In the genomic region with DNA sequence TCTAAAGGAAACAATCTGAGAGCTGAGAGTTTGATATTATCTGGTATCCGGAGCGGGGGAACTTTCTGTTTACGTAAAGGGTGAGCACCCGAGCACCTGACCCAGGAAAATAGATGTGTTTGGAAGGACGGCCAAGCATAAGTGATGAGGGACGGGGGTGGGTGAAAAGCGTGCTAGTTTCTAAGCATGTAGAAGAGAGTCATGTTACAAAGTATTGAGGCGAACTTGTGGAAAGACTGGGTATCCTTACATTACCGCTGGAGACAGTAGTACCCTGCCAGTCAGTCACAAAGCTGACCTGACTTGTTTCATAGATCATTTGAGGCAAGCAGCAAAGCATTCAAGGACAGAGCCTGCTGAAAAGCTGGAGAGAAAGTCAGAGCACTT, we compare ENCODE assay signal across 8 mouse cellular contexts. TPM values are rescaled to one million over a fixed set of nuclear protein-coding genes. Genes with fewer than 3 reads are reported as not detected.
A peak's percentile ranks its signal among the peaks of the same experiment; 100 is the strongest.
DNase-seq lines count a peak whose midpoint lies in the region; ATAC-seq and TF ChIP-seq lines count a peak whose summit lies in the region.

No protein-coding gene starts in this region.

- H3K4me2 ChIP-seq in kidney, embryonic 14.5 days (replicated peaks; ENCODE audit: low read depth, low read length), result peak overlapping the region; percentile 55
- peak overlapping the region; percentile 67 for H3K4me2 ChIP-seq in hindbrain, embryonic 15.5 days
- peak overlapping the region; percentile 70 for H3K4me2 ChIP-seq in midbrain, embryonic 15.5 days

- no peaks in the 10 kb centered on the region for H3K9me3 ChIP-seq in kidney, embryonic 14.5 days (ENCODE audit: control insufficient read depth, low read length)
- no peaks in the 10 kb centered on the region for H3K9me3 ChIP-seq in hindbrain, embryonic 15.5 days
- no peaks in the 10 kb centered on the region for H3K9me3 ChIP-seq in midbrain, embryonic 15.5 days

- TF ChIP-seq CTCF in bone marrow, adult 2 months (IDR thresholded peaks at IDR 0.05; ENCODE audit: control insufficient read depth, insufficient read depth, low read length), result no peak

- WGBS in kidney, embryonic 14.5 days, result 0% methylated on average over 9 of the region's 9 CpGs
- under 1% methylated on average over 9 of the region's 9 CpGs for WGBS in bone marrow, adult 2 months
- 1% methylated on average over 9 of the region's 9 CpGs for WGBS in hindbrain, embryonic 15.5 days
- 0% methylated on average over 9 of the region's 9 CpGs for WGBS in midbrain, embryonic 15.5 days

- H3K9ac ChIP-seq in kidney, embryonic 14.5 days (ENCODE audit: low read depth, low read length), result peak overlapping the region; percentile 99
- peak overlapping the region; percentile 92 for H3K9ac ChIP-seq in hindbrain, embryonic 15.5 days
- peak overlapping the region; percentile 99 for H3K9ac ChIP-seq in midbrain, embryonic 15.5 days

- H3K36me3 ChIP-seq in kidney, embryonic 14.5 days (ENCODE audit: control insufficient read depth, insufficient read depth, low read length), result no peaks in the 10 kb centered on the region
- no peaks in the 10 kb centered on the region for H3K36me3 ChIP-seq in hindbrain, embryonic 15.5 days
- no peaks in the 10 kb centered on the region for H3K36me3 ChIP-seq in midbrain, embryonic 15.5 days (replicated peaks)

- no peaks in the 10 kb centered on the region for H3K27me3 ChIP-seq in kidney, embryonic 14.5 days (ENCODE audit: control insufficient read depth, insufficient read depth, low read length)
- H3K27me3 ChIP-seq in hindbrain, embryonic 15.5 days, result no peaks in the 10 kb centered on the region
- H3K27me3 ChIP-seq in midbrain, embryonic 15.5 days (replicated peaks), result no peaks in the 10 kb centered on the region

- peaks cover 12% of the 10 kb centered on the region for H3K4me1 ChIP-seq in kidney, embryonic 14.5 days (ENCODE audit: control insufficient read depth, insufficient read depth, low read length)
- peaks cover 2% of the 10 kb centered on the region; the same call in 1 of the 2 replicates for H3K4me1 ChIP-seq in bone marrow, adult 2 months (ENCODE audit: control insufficient read depth, insufficient read depth, low read length)
- peaks cover 23% of the 10 kb centered on the region for H3K4me1 ChIP-seq in hindbrain, embryonic 15.5 days (replicated peaks)
- H3K4me1 ChIP-seq in midbrain, embryonic 15.5 days, result peaks cover 24% of the 10 kb centered on the region

- no peak for DNase-seq in kidney, postnatal 10 days
- no peak for DNase-seq in right cerebral cortex, postnatal 10 days (ENCODE audit: low spot score in 2 of 2)
- DNase-seq in layer of hippocampus, adult 9-10 months (ENCODE audit: low spot score), result no peak
- DNase-seq in cerebellum, adult 9-10 months, result no peak

- TF ChIP-seq POLR2A in bone marrow, adult 2 months (IDR thresholded peaks at IDR 0.05; ENCODE audit: borderline replicate concordance, control insufficient read depth, low read depth, low read length), result no peak

- 0 out of 2 replicates have a peak, but pooled peaks have one; percentile 0 for ATAC-seq in kidney, embryonic 14.5 days (ENCODE audit: low FRiP score, low TSS enrichment)
- ATAC-seq in hindbrain, embryonic 15.5 days (ENCODE audit: low FRiP score, low read depth), result no peak
- ATAC-seq in midbrain, embryonic 15.5 days (replicated peaks), result 0 out of 2 replicates have a peak, but pooled peaks have one; percentile 3

- peak overlapping the region; percentile 79 for H3K4me3 ChIP-seq in kidney, embryonic 14.5 days (ENCODE audit: low read length)
- peak overlapping the region; percentile 83 for H3K4me3 ChIP-seq in bone marrow, adult 2 months (replicated peaks; ENCODE audit: control insufficient read depth, low read depth, low read length)
- H3K4me3 ChIP-seq in hindbrain, embryonic 15.5 days, result peak overlapping the region; percentile 82
- H3K4me3 ChIP-seq in midbrain, embryonic 15.5 days, result peak overlapping the region; percentile 97

- H3K27ac ChIP-seq in kidney, embryonic 14.5 days (ENCODE audit: low read depth, low read length), result peak overlapping the region; percentile 97
- peak overlapping the region; percentile 95; the same call in 1 of the 2 replicates for H3K27ac ChIP-seq in bone marrow, adult 2 months (ENCODE audit: control insufficient read depth, insufficient read depth, low read depth, low read length, poor library complexity)
- peak overlapping the region; percentile 95 for H3K27ac ChIP-seq in hindbrain, embryonic 15.5 days (replicated peaks)
- H3K27ac ChIP-seq in midbrain, embryonic 15.5 days, result peak overlapping the region; percentile 98

RNA-seq across cellular contexts. Expression of a gene that starts 0.5 kb away (rescaled TPM):
- polyA plus RNA-seq in kidney, embryonic 14.5 days (2014; fragmentation: Nextera tagmentation; extraction: Ambion mirVana), result 49.4 and 51.7 TPM in 2 replicates
- polyA plus RNA-seq in bone marrow, adult 2 months (2011; ENCODE audit: insufficient read depth, insufficient read length, low replicate concordance, missing spikeins), result 49.2 and 80.1 TPM in 2 replicates
- polyA plus RNA-seq in hindbrain, embryonic 15.5 days (2015; fragmentation: Nextera tagmentation; extraction: Ambion mirVana), result 38.4 and 40.6 TPM in 2 replicates
- 38.9 and 42.2 TPM in 2 replicates for polyA plus RNA-seq in midbrain, embryonic 15.5 days (2015; fragmentation: Nextera tagmentation; extraction: Ambion mirVana)

RNA-seq across cellular contexts. Expression of a gene that starts 0.7 kb away (rescaled TPM):
- polyA plus RNA-seq in kidney, embryonic 14.5 days (2014; fragmentation: Nextera tagmentation; extraction: Ambion mirVana), result 197 and 249 TPM in 2 replicates
- 35.9 and 39.4 TPM in 2 replicates for polyA plus RNA-seq in bone marrow, adult 2 months (2011; ENCODE audit: insufficient read depth, insufficient read length, low replicate concordance, missing spikeins)
- 152 and 174 TPM in 2 replicates for polyA plus RNA-seq in hindbrain, embryonic 15.5 days (2015; fragmentation: Nextera tagmentation; extraction: Ambion mirVana)
- 135 and 137 TPM in 2 replicates for polyA plus RNA-seq in midbrain, embryonic 15.5 days (2015; fragmentation: Nextera tagmentation; extraction: Ambion mirVana)
